Mouse (Mus musculus) stomach, postnatal 0 days (tissue): Measurements from ENCODE around the gene Ick. TPM values are rescaled to one million over a fixed set of nuclear protein-coding genes. Genes with fewer than 3 reads are reported as not detected.
A peak's percentile ranks its signal among the peaks of the same experiment; 100 is the strongest.
"Not testable (repeated sequence)": the region's sequence is repeated elsewhere in the genome, so short reads cannot be mapped to it uniquely, and the experiment has no call there.

Source experiments
- ATAC-seq: fragments of 200-750 bp; cut with Nextera tagmentation; 2 replicates; pipeline ENCODE4 v1.8.0; 2017; ENCODE audit not compliant: low FRiP score, low TSS enrichment
- DNase-seq: peaks from one replicate; pipeline ENCODE4 v3.0.0-alpha.2; 2016; ENCODE audit warnings: low spot score
- H3K27ac ChIP-seq: fragments of 300-500 bp; sonication (generic); replicated peaks from 2 replicates; pipeline ENCODE4 v1.5.1; 2014; ENCODE audit warnings: mild to moderate bottlenecking, control low read depth
- H3K27me3 ChIP-seq: fragments of 300-500 bp; sonication (generic); 2 replicates; pipeline ENCODE4 v1.6.1; 2014; ENCODE audit warnings: low read length; ENCODE audit not compliant: control insufficient read depth, insufficient read depth
- H3K36me3 ChIP-seq: fragments of 300-500 bp; sonication (generic); 2 replicates; pipeline ENCODE4 v1.6.1; 2014; ENCODE audit warnings: low read length, mixed read lengths; ENCODE audit not compliant: control insufficient read depth, insufficient read depth
- H3K4me1 ChIP-seq: fragments of 300-500 bp; sonication (generic); replicated peaks from 2 replicates; pipeline ENCODE4 v1.6.1; 2014; ENCODE audit warnings: antibody characterized with exemption; ENCODE audit not compliant: control insufficient read depth, insufficient read depth
- H3K4me2 ChIP-seq: fragments of 300-500 bp; sonication (generic); replicated peaks from 2 replicates; pipeline ENCODE4 v1.6.1; 2014; ENCODE audit warnings: low read depth, mild to moderate bottlenecking, control low read depth, moderate library complexity
- H3K4me3 ChIP-seq: fragments of 300-500 bp; sonication (generic); 2 replicates; pipeline ENCODE4 v1.5.1; 2014; ENCODE audit warnings: low read depth, low read length, control low read depth
- H3K9ac ChIP-seq: fragments of 300-500 bp; sonication (generic); 2 replicates; pipeline ENCODE4 v1.6.1; 2014; ENCODE audit warnings: mild to moderate bottlenecking, low read length, control low read depth, mixed read lengths
- H3K9me3 ChIP-seq: fragments of 300-500 bp; sonication (generic); 2 replicates; pipeline ENCODE4 v1.6.1; 2016; ENCODE audit warnings: low read length; ENCODE audit not compliant: control insufficient read depth
- CTCF ChIP-seq: IDR thresholded peaks from 2 replicates; pipeline ENCODE4 v1.5.1; 2016; ENCODE audit warnings: antibody characterized with exemption, low read depth, mild to moderate bottlenecking, moderate library complexity
- EP300 ChIP-seq: optimal IDR thresholded peaks from 2 replicates; pipeline ENCODE3; 2016; ENCODE audit warnings: antibody characterized with exemption
- WGBS: fragments of 180-500 bp; shearing (Covaris S2); extraction: QIAGEN DNeasy Blood & Tissue Kit; methylation state at CpG from one replicate; pipeline ENCODE4 v1.1.7; 2014; 5-methylcytosine and 5-hydroxymethylcytosine counted together
- polyA plus RNA-seq: library from polyadenylated mRNA; unstranded; fragments of >200 nt; fragmentation: Nextera tagmentation; extraction: Ambion mirVana; gene quantifications from 2 replicates; pipeline ENCODE4 v1.2.1, GENCODE M21; 2015

Gene Ick
- polyA plus RNA-seq, 1 experiment from 2014 or later = 28.5 TPM

DNA sequence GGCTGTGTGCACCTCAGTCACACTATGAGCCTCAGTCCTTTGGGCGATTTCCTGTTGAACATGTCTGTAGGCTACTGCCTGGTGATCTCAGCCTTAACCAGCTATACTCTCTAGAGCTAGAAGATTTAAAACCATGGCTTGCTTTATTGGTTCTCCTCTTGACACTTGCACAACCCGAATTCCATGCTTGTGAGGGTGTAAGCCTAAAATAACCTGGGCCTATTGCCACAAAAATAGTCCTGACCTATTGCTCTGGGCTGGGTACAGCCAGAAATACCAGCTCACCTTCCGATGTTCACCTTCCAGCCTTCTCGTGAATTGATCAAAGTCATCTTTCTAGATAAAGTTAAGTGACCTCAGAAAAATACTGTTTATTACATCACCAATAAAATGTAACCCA, 30.5 kb downstream of the Ick start:
- Histone ChIP-seq H3K9ac (no peak overlapping the region), H3K4me3 (no peak overlapping the region), H3K27ac (no peak overlapping the region), H3K9me3 (no peaks in the 10 kb centered on the region), H3K36me3 (peaks cover 21% of the 10 kb centered on the region; the same call in 1 of the 2 replicates), H3K4me1 (no peaks in the 10 kb centered on the region), H3K27me3 (no peaks in the 10 kb centered on the region), H3K4me2 (no peak overlapping the region)
- DNase-seq = no peak
- TF ChIP-seq CTCF (no peak), EP300 (no peak)
- 80% methylated on average over 4 of the region's 4 CpGs for WGBS
- ATAC-seq = no peak

DNA sequence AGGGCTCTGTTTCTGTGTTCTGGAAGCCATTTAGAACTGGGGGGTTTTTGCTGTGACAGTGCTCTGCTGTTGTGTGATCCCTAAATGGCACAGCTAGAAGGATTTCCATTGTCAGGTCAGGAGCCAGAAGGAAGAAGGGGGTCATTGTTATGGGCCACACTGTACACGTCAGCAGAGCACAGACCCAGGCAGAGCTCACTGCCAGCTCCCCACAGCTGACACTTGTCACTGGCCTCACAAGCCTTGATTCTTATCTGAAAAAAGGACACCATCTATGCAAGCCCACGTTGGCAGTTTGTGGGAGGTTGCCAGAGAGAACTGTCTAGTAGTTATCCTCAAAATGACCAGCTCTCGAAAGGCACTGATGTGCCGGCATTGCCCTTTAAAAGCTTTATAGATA, 37.1 kb downstream of the Ick start:
- ATAC-seq = peak; percentile 41; the same call in 1 of the 2 replicates
- 71% methylated on average over 4 of the region's 4 CpGs for WGBS
- H3K27ac ChIP-seq = no peak overlapping the region

DNA sequence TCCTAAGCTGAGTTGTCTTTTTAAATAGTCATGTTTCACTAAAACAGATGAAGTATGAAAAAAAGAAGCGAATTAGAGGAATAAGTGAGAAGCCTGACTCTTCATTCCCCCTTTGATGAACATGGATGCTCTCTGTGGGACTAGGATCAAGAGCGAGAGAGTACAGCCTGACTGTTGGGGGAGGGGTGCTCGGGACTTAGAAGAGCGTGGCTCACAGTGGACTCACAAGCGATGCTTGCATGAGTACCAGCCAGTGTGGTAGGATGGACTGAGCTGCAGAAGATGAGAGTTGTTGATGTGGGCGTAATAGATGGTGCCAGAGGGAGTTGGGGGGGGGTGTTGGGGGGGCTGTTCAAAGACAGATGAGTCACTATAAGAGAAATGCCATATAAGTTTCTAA, 37.6 kb downstream of the Ick start:
- ATAC-seq (no peak), DNase-seq (no peak)
- no peaks in the 10 kb centered on the region for H3K4me1 ChIP-seq
- no peak overlapping the region for H3K4me2 ChIP-seq
- H3K4me3 ChIP-seq = no peak overlapping the region
- H3K27ac ChIP-seq = no peak overlapping the region
- no peaks in the 10 kb centered on the region for H3K27me3 ChIP-seq
- no peak overlapping the region for H3K9ac ChIP-seq
- 89% methylated on average over 6 of the region's 6 CpGs for WGBS
- TF ChIP-seq CTCF (no peak), EP300 (no peak)
- H3K9me3 ChIP-seq = no peaks in the 10 kb centered on the region
- H3K36me3 ChIP-seq = peaks cover 18% of the 10 kb centered on the region; the same call in 1 of the 2 replicates

More for the DNA sequence above, 37.1 kb downstream of the Ick start:
- H3K4me3 ChIP-seq = no peak overlapping the region
- H3K9ac ChIP-seq = no peak overlapping the region
- no peaks in the 10 kb centered on the region for H3K27me3 ChIP-seq
- no peaks in the 10 kb centered on the region for H3K9me3 ChIP-seq
- H3K4me2 ChIP-seq = no peak overlapping the region
- H3K36me3 ChIP-seq = peaks cover 20% of the 10 kb centered on the region; the same call in 1 of the 2 replicates
- no peak for DNase-seq
- TF ChIP-seq EP300 = no peak
- H3K4me1 ChIP-seq = no peaks in the 10 kb centered on the region

DNA sequence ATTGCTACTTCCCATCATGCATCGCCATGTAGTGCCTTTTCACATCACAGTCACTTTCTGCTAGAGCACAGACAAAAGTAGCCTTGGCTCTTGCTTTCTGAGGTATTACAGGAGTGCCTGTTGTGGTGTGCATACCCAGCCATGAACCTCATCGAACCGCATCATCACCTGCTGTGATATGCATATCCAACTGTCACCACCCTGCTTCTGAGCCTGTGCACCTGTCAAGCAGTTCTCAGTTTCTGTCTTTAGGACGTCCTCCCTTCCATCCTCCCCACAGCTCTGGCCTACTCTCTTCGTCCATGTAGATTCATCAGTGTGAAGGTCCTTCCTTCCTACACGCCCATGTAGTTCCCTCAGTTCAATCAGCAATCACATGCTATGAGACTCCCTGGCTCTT, 39.2 kb downstream of the Ick start:
- TF ChIP-seq CTCF (no peak), EP300 (no peak)
- WGBS = 88% methylated on average over 6 of the region's 6 CpGs
- H3K27me3 ChIP-seq = no peaks in the 10 kb centered on the region
- ATAC-seq (no peak), DNase-seq (no peak)
- no peak overlapping the region for H3K27ac ChIP-seq
- no peaks in the 10 kb centered on the region for H3K4me1 ChIP-seq
- H3K4me2 ChIP-seq = no peak overlapping the region
- H3K9ac ChIP-seq = no peak overlapping the region
- H3K36me3 ChIP-seq = peaks cover 18% of the 10 kb centered on the region
- H3K9me3 ChIP-seq = no peaks in the 10 kb centered on the region
- H3K4me3 ChIP-seq = no peak overlapping the region

DNA sequence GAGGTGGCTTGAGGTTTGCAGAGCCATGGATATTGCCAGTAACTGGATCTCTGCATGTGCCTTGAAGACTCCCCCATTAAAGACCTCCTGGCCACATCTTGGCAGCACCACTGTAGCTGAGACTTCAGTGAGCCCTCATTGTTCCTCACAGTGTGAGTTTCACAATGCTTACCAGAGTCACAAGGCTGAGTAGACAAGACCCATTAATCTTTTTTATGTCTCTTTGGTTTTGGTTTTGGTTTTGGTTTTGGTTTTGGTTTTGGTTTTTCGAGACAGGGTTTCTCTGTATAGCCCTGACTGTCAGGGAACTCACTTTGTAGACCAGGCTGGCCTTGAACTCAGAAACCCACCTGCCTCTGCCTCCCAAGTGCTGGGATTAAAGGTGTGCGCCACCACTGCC, 40.8 kb downstream of the Ick start:
- H3K4me3 ChIP-seq, H3K4me2 ChIP-seq, ATAC-seq, H3K4me1 ChIP-seq, H3K9ac ChIP-seq, H3K9me3 ChIP-seq, H3K27ac ChIP-seq, DNase-seq, H3K27me3 ChIP-seq: not testable (repeated sequence)
- 86% methylated on average over 2 of the region's 2 CpGs for WGBS
- H3K36me3 ChIP-seq = peaks cover 13% of the 10 kb centered on the region

DNA sequence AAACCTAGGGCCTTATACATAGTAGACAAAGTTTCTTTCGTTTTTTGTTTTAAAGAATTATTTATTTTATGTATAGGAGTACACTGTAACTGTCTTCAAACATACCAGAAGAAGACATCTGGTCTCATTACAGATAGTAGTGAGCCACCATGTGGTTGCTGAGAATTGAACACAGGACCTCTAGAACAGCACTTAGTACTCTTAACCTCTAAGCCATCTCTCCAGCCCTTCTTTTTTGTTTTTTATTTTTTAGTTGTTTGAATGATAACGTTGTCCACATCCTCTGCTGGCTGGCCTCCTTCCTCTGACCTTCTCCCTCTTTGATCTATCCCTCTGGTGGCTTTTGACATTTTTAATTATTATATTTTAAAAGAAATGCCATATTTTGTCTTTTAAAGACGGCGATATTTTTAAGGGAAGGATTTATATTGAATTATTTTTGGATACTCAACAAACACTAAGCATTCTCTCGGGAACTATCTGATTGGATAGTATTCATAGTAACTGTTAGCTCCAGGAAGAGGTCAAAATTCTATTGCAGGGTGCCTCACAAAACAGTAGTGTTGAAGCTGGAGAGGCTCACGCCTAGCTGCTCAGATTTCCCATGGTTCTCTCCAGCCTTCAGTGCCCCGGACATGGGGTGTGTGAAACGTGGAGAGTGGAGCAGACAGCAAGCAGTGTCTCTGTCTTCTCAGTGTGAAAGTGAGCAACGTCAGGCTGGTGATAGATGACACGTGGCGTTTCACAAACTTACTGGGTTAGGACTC, 45.4 kb downstream of the Ick start:
- Histone ChIP-seq H3K27me3 (no peaks in the 10 kb centered on the region), H3K9me3 (no peaks in the 10 kb centered on the region), H3K9ac (no peak overlapping the region), H3K4me1 (no peaks in the 10 kb centered on the region), H3K4me2 (no peak overlapping the region), H3K27ac (no peak overlapping the region), H3K4me3 (no peak overlapping the region), H3K36me3 (peaks cover 24% of the 10 kb centered on the region)
- TF ChIP-seq EP300 (no peak), CTCF (peak; percentile 22; the same call in 1 of the 2 replicates)
- DNase-seq (no peak), ATAC-seq (no peak)
- 67% methylated on average over 11 of the region's 11 CpGs for WGBS
